Mouse (Mus musculus) bone marrow, adult 2 months (tissue): ENCODE results near the gene Proser3.

Experiments
- CTCF ChIP-seq: fragments of 200-500 bp; IDR thresholded peaks from 2 replicates; pipeline ENCODE4 v1.5.1; 2011; ENCODE audit warnings: low read length, control low read depth; ENCODE audit not compliant: control insufficient read depth, insufficient read depth
- POLR2A ChIP-seq: fragments of 200-500 bp; IDR thresholded peaks from 2 replicates; pipeline ENCODE4 v1.6.1; 2011; ENCODE audit warnings: low read depth, mild to moderate bottlenecking, control low read depth, low read length, borderline replicate concordance; ENCODE audit not compliant: control insufficient read depth

DNA sequence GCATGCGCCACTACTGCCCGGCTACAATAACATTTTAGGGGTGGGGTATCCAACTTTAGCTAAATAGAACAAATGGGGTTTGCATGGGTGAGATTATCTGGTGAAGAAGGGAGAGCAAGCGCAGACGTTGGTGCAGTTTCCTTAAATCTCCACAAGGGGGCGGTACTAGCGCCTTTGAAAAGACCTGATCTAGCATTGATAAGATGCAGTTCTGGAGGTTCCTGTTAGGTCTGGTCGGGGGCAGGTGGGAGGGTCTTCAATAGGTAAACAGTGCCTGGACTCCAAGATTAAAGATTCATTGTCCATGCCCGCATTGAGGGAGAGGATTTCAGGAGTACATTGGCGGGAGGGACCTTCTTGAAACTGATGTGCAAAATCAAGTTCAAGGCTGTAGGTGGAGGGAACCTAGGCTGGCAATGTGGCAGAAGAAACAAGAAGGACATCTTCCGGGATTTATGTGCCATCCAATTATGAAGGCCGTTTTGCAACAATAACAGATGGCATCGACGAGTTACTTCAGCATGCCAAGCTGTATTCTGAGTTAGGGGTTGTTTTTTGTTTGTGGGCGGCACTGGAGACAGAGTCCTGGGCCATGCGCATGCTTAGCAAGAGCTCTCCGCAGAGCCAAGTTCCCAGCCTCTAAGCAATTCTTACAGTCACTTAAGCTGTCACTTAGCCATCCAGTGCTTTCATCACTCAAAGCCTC is 61.7 kb downstream of the Proser3 start:
- peak; percentile 57 for TF ChIP-seq CTCF
- TF ChIP-seq POLR2A: no peak
